Mouse (Mus musculus): ENCODE results near the gene Cct8l1.

DNA sequence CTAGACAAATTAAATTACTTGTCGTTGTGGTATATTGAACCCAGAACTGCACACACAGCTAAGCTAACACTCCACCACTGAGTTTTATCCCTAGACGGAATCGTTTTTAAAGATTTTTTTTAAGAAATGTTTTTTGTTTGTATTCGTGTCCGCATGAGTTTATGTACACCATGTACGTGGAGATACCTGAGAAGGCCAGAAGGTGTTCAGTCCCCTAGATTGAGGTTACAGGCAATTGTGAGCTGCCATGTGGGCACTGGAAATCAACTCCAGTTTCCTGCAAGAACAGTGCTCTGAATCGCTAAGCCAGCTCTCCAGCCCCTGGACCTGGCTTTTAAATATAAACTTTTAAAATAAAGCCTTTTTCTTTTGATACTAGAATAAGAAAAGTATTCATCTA, 15.2 kb upstream of the Cct8l1 start:
- TF ChIP-seq POLR2AphosphoS2 (IDR thresholded peaks at IDR 0.05; ENCODE audit: insufficient read length, low read depth) (no peak), POLR2A (IDR thresholded peaks at IDR 0.05; ENCODE audit: insufficient read length, low read depth) (no peak), TCF3 (IDR thresholded peaks at IDR 0.05; ENCODE audit: insufficient read length, low read depth) (no peak), REST (IDR thresholded peaks at IDR 0.05; ENCODE audit: insufficient read depth, insufficient read length) (no peak), MYOD1 (IDR thresholded peaks at IDR 0.05; ENCODE audit: control insufficient read depth in 1 of 3, insufficient read length in 2 of 3, low read depth in 2 of 3) (no peak), CEBPB (IDR thresholded peaks at IDR 0.05; ENCODE audit: insufficient read depth, poor library complexity, severe bottlenecking) (no peak), TCF12 (IDR thresholded peaks at IDR 0.05; ENCODE audit: insufficient read depth, poor library complexity, severe bottlenecking) (no peak), SRF (IDR thresholded peaks at IDR 0.05; ENCODE audit: control insufficient read depth, insufficient read length, low read depth) (no peak), USF1 (IDR thresholded peaks at IDR 0.05; ENCODE audit: low read depth) (no peak), E2F4 (IDR thresholded peaks at IDR 0.05; ENCODE audit: insufficient read depth) (no peak)
